Mouse (Mus musculus): ENCODE data around the gene Wdr26. TPM values are rescaled to one million over a fixed set of nuclear protein-coding genes. Genes with fewer than 3 reads are reported as not detected.

Gene Wdr26
- polyA plus RNA-seq, 1 experiment from 2014 or later = 36.2 TPM

GRCm38 (mm10) chr1:181232307-181233027 lies 20.7 kb upstream of the Wdr26 start:
- no peaks in the 10 kb centered on the region for H3K27me3 ChIP-seq
- no peak overlapping the region for H3K9ac ChIP-seq
- peaks cover 36% of the 10 kb centered on the region for H3K4me1 ChIP-seq
- H3K4me2 ChIP-seq = no peak overlapping the region
- no peaks in the 10 kb centered on the region for H3K36me3 ChIP-seq
- WGBS = 20% methylated on average over 8 of the region's 8 CpGs
- 0 out of 2 replicates have a peak overlapping the region, but pooled peaks have one; percentile 20 for H3K27ac ChIP-seq
- H3K9me3 ChIP-seq (replicated peaks) = no peaks in the 10 kb centered on the region
- peak; percentile 72 for ATAC-seq (replicated peaks; ENCODE audit: low FRiP score)
- H3K4me3 ChIP-seq (replicated peaks) = no peak overlapping the region

- Histone ChIP-seq H3K27ac (0 out of 2 replicates have a peak overlapping the region, but pooled peaks have one; percentile 20), H3K4me3 (replicated peaks) (no peak overlapping the region), H3K27me3 (no peaks in the 10 kb centered on the region), H3K4me2 (no peak overlapping the region), H3K36me3 (no peaks in the 10 kb centered on the region), H3K9ac (no peak overlapping the region), H3K9me3 (replicated peaks) (no peaks in the 10 kb centered on the region), H3K4me1 (peaks cover 39% of the 10 kb centered on the region)
- WGBS = 65% methylated on average over 9 of the region's 9 CpGs
- no peak for ATAC-seq (replicated peaks; ENCODE audit: low FRiP score)
Observed at GRCm38 (mm10) chr1:181231821-181232220, 20.0 kb upstream of the Wdr26 start.

GRCm38 (mm10) chr1:181231262-181231661 lies 19.5 kb upstream of the Wdr26 start:
- H3K27me3 ChIP-seq = no peaks in the 10 kb centered on the region
- no peak overlapping the region for H3K4me3 ChIP-seq (replicated peaks)
- no peaks in the 10 kb centered on the region for H3K9me3 ChIP-seq (replicated peaks)
- no peak overlapping the region for H3K9ac ChIP-seq
- H3K4me2 ChIP-seq = no peak overlapping the region
- no peaks in the 10 kb centered on the region for H3K36me3 ChIP-seq
- WGBS = 72% methylated on average over 7 of the region's 7 CpGs
- H3K27ac ChIP-seq = no peak overlapping the region
- no peak for ATAC-seq (replicated peaks; ENCODE audit: low FRiP score)
- peaks cover 41% of the 10 kb centered on the region for H3K4me1 ChIP-seq

GRCm38 (mm10) chr1:181230731-181231148 lies 18.9 kb upstream of the Wdr26 start:
- no peaks in the 10 kb centered on the region for H3K36me3 ChIP-seq
- H3K9ac ChIP-seq = no peak overlapping the region
- 0 out of 2 replicates have a peak overlapping the region, but pooled peaks have one; percentile 9 for H3K27ac ChIP-seq
- H3K27me3 ChIP-seq = no peaks in the 10 kb centered on the region
- no peak overlapping the region for H3K4me3 ChIP-seq (replicated peaks)
- 16% methylated on average over 10 of the region's 10 CpGs for WGBS
- H3K9me3 ChIP-seq (replicated peaks) = no peaks in the 10 kb centered on the region
- no peak for ATAC-seq (replicated peaks; ENCODE audit: low FRiP score)
- H3K4me2 ChIP-seq = no peak overlapping the region
- peaks cover 41% of the 10 kb centered on the region for H3K4me1 ChIP-seq

GRCm38 (mm10) chr1:181229046-181229445 lies 17.2 kb upstream of the Wdr26 start:
- Histone ChIP-seq H3K4me2 (no peak overlapping the region), H3K27me3 (no peaks in the 10 kb centered on the region), H3K9me3 (replicated peaks) (no peaks in the 10 kb centered on the region), H3K4me3 (replicated peaks) (no peak overlapping the region), H3K27ac (no peak overlapping the region), H3K9ac (no peak overlapping the region), H3K36me3 (no peaks in the 10 kb centered on the region), H3K4me1 (peaks cover 33% of the 10 kb centered on the region)
- 88% methylated on average over 5 of the region's 5 CpGs for WGBS
- ATAC-seq (replicated peaks; ENCODE audit: low FRiP score) = no peak

- peaks cover 32% of the 10 kb centered on the region for H3K4me1 ChIP-seq
- no peaks in the 10 kb centered on the region for H3K36me3 ChIP-seq
- H3K4me2 ChIP-seq = no peak overlapping the region
- no peak overlapping the region for H3K4me3 ChIP-seq (replicated peaks)
- no peak overlapping the region for H3K9ac ChIP-seq
- H3K27ac ChIP-seq = no peak overlapping the region
- ATAC-seq (replicated peaks; ENCODE audit: low FRiP score) = no peak
- H3K27me3 ChIP-seq = no peaks in the 10 kb centered on the region
- 73% methylated on average over 5 of the region's 5 CpGs for WGBS
- H3K9me3 ChIP-seq (replicated peaks) = no peaks in the 10 kb centered on the region
Observed at GRCm38 (mm10) chr1:181228591-181228990, 16.8 kb upstream of the Wdr26 start.

- 72% methylated on average over 11 of the region's 11 CpGs for WGBS
- Histone ChIP-seq H3K9me3 (replicated peaks) (no peaks in the 10 kb centered on the region), H3K9ac (no peak overlapping the region), H3K27me3 (no peaks in the 10 kb centered on the region), H3K27ac (no peak overlapping the region), H3K4me2 (no peak overlapping the region), H3K36me3 (no peaks in the 10 kb centered on the region), H3K4me3 (replicated peaks) (no peak overlapping the region), H3K4me1 (peaks cover 32% of the 10 kb centered on the region)
- ATAC-seq (replicated peaks; ENCODE audit: low FRiP score) = no peak
Observed at GRCm38 (mm10) chr1:181227804-181228203, 16.0 kb upstream of the Wdr26 start.

- Histone ChIP-seq H3K4me3 (replicated peaks) (no peak overlapping the region), H3K4me1 (peaks cover 24% of the 10 kb centered on the region), H3K27ac (no peak overlapping the region), H3K9me3 (replicated peaks) (no peaks in the 10 kb centered on the region), H3K9ac (no peak overlapping the region), H3K27me3 (no peaks in the 10 kb centered on the region), H3K4me2 (no peak overlapping the region), H3K36me3 (no peaks in the 10 kb centered on the region)
- 45% methylated on average over 11 of the region's 11 CpGs for WGBS
- ATAC-seq (replicated peaks; ENCODE audit: low FRiP score) = no peak
Observed at GRCm38 (mm10) chr1:181226850-181227249, 15.0 kb upstream of the Wdr26 start.

GRCm38 (mm10) chr1:181225281-181225680 lies 13.5 kb upstream of the Wdr26 start:
- no peak for ATAC-seq (replicated peaks; ENCODE audit: low FRiP score)
- H3K36me3 ChIP-seq = no peaks in the 10 kb centered on the region
- H3K27ac ChIP-seq = no peak overlapping the region
- H3K27me3 ChIP-seq = no peaks in the 10 kb centered on the region
- H3K4me3 ChIP-seq (replicated peaks) = no peak overlapping the region
- no peak overlapping the region for H3K9ac ChIP-seq
- H3K4me1 ChIP-seq = peaks cover 13% of the 10 kb centered on the region
- no peak overlapping the region for H3K4me2 ChIP-seq
- 83% methylated on average over 5 of the region's 5 CpGs for WGBS
- H3K9me3 ChIP-seq (replicated peaks) = no peaks in the 10 kb centered on the region

- 30% methylated on average over 1 of the region's 1 CpGs for WGBS
Observed at GRCm38 (mm10) chr1:181222041-181222440, 10.2 kb upstream of the Wdr26 start.

GRCm38 (mm10) chr1:181216315-181216714 lies 4.5 kb upstream of the Wdr26 start:
- H3K27ac ChIP-seq = no peak overlapping the region
- no peaks in the 10 kb centered on the region for H3K36me3 ChIP-seq
- no peak overlapping the region for H3K4me3 ChIP-seq (replicated peaks)
- no peaks in the 10 kb centered on the region for H3K27me3 ChIP-seq
- WGBS = 74% methylated on average over 4 of the region's 4 CpGs
- no peaks in the 10 kb centered on the region for H3K9me3 ChIP-seq (replicated peaks)
- no peak overlapping the region for H3K9ac ChIP-seq
- peaks cover 11% of the 10 kb centered on the region for H3K4me1 ChIP-seq
- no peak overlapping the region for H3K4me2 ChIP-seq
- ATAC-seq (replicated peaks; ENCODE audit: low FRiP score) = peak; percentile 30; the same call in 1 of the 2 replicates

More at GRCm38 (mm10) chr1:181222041-181222440, 10.2 kb upstream of the Wdr26 start:
- Histone ChIP-seq H3K4me1 (peaks cover 4% of the 10 kb centered on the region; the same call in 1 of the 2 replicates), H3K4me3 (replicated peaks) (no peak overlapping the region), H3K9ac (no peak overlapping the region), H3K27ac (no peak overlapping the region), H3K27me3 (no peaks in the 10 kb centered on the region), H3K36me3 (no peaks in the 10 kb centered on the region), H3K9me3 (replicated peaks) (no peaks in the 10 kb centered on the region), H3K4me2 (no peak overlapping the region)
- ATAC-seq (replicated peaks; ENCODE audit: low FRiP score) = no peak

GRCm38 (mm10) chr1:181214296-181215035 lies 2.7 kb upstream of the Wdr26 start:
- Histone ChIP-seq H3K4me1 (peaks cover 19% of the 10 kb centered on the region), H3K9ac (no peak overlapping the region), H3K4me2 (no peak overlapping the region), H3K4me3 (replicated peaks) (no peak overlapping the region), H3K27me3 (no peaks in the 10 kb centered on the region), H3K9me3 (replicated peaks) (no peaks in the 10 kb centered on the region), H3K27ac (no peak overlapping the region), H3K36me3 (no peaks in the 10 kb centered on the region)
- no peak for ATAC-seq (replicated peaks; ENCODE audit: low FRiP score)
- 90% methylated on average over 8 of the region's 8 CpGs for WGBS

Data from kidney, embryonic 15.5 days (tissue).